Mouse (Mus musculus) liver, adult (tissue): ENCODE measurements around the gene Ms4a2.

Experiments used
- GATA4 ChIP-seq: IDR thresholded peaks from 2 replicates; pipeline ENCODE4 v1.6.1; 2014; ENCODE audit warnings: mild to moderate bottlenecking, low read length; ENCODE audit not compliant: insufficient replicate concordance

Ms4a2 gene

DNA sequence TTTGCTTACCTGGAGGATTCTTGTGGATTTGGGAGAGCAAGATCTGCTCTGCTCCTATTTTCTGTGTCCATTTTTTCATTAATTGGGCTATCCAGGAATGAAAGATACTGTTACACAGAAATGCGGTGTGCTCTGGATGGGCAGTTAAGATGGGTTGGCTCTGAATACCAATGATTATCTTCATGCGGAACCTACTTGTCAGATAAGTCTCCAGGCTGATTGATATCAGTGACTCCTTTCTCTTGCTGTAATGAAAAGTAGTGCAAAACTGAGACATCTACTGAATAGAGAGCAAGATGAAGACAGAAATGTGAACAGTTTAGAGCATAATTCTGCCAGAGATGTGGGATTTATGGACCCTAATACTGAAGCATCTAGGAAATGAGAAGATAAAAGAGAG lies at the start of gene Ms4a2:
Ms4a2 (minus strand) TSS at position 169 of the 400 bp plus-strand sequence.
- TF ChIP-seq GATA4 = no peak

DNA sequence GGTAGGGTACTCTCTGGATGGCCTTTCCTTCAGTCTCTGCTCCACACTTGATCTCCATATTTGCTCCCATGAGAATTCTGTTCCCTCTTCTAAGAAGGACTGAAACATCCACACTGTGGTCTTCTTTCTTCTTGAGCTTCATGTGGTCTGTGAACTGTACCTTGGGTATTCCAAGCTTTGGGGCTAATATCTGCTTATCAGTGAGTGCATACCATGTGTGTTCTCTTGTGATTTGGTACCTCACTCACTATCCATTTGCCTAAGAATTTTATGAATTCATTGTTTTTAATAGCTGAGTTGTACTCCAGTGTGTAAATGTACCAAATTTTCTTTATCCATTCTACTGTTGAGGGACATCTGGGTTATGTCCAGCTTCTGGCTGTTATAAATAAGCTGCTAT lies 38.0 kb upstream of the Ms4a2 start:
- TF ChIP-seq GATA4 = no peak

DNA sequence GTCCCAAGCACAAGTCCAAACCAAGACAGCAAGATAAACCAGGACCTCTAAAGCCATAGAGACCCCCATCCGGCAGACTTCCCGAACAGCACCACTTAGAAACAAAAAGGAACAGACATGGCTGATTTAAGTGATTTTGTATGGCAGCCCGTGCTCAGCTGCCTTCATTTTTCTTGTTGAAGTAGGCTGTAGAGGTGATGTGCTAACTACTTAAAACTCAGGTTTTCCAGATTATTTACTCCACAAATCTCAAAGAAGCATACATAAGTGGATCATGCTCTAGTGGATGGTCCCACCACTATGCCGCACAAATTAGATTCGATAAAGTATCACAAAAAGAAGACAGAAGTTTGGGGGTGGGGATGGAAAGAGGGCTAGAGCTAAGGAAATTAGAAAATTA lies 36.9 kb upstream of the Ms4a2 start, which contains the start of gene Oosp2:
Oosp2 (minus strand) TSS at position 101 of the 400 bp plus-strand sequence.
- no peak for TF ChIP-seq GATA4

DNA sequence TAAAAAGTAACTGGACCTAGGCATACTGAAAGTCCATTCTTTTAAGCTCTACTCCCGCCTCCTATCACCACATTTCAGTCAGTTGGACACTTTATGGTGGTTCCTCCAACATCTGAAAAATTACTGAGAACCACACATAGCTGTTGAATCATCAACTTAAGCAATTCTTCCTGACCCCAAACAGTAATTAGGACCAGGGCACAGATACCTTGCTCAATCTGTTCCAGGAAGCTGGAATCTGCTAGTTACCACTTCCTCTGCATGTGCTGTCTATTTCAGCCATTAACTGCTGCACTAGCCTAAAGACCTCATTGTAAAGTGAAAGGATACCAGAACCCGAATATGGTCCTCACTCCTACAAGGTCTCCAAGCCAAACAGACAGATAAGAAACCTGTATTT lies 35.6 kb upstream of the Ms4a2 start:
- no peak for TF ChIP-seq GATA4

DNA sequence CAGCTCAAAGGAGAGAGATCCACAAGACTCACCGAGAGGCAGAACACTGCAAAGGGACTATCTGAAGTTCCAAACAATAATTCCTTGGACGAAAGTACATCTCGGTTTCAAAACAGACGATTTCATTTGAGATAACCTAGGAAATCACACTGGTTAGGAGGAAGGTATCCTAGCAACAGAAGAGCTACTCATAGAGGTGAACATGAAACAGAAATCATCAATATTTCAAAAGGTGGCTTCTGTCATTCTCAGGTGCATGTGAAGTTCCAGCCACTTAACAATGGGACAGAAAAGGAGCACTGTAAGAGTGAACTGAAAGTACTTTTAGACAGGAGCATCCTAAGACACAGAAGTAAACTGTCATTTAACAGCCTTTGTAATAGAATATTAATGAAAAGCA lies 26.0 kb upstream of the Ms4a2 start:
- TF ChIP-seq GATA4 = no peak

DNA sequence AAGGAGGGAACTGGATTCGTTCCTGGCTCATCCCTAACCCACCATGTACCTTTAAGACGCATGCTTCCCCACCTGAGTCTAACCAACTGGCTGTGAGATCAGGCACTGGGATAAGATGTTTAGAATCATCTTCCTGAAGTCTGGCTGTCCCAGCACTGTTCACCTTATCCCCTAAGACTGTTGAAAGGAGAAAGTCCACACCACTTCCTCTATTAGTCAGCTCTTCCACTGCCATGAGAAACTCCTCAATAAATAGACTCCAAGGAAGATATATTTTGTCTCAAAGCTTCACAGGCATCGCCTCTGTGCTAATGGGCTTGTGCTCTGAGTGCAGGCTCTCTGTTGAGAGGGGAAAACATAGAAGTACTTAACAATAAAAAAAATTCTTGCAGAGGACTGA lies 22.6 kb upstream of the Ms4a2 start:
- no peak for TF ChIP-seq GATA4

DNA sequence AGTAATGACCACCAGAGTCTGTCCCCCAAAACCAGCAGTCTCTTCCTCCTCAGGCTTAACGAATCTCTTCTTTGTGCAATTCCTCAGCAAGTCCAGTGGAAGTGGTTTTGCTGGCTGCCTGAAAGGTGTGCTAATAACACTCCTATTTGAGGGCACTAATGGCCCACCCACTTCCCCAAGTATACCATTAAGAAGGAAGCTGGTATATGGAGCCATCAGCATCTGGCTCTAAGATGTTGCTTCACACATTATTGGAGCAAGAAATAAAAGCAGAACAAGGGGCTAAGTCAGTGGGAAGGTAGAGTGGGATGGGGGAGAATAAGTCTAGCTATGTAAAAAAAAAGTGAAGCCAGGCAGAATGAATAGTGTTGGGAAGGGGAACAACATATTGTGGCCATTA lies 17.2 kb upstream of the Ms4a2 start, which contains the start of gene Ms4a3:
Ms4a3 (minus strand) TSS at position 120 of the 400 bp plus-strand sequence.
- TF ChIP-seq GATA4 = no peak

DNA sequence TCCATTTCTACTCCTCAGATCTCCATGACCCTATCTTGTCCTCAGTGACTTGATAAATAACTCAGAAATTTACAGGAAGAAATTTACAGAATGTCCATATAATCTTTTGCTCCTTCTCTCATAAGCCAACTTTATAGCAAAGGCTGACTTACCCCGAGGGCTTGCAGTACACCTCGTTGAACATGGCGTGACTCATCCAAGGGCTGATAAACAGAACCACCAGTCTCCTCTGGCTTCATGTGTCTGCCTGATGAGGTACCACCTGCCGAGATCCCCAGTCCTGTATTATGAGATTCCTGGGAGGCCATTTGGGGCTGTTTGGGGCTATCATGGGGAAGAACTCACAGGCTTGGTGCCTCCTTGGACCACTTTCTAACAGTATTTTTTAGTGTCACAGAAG lies 15.5 kb upstream of the Ms4a2 start:
- no peak for TF ChIP-seq GATA4

DNA sequence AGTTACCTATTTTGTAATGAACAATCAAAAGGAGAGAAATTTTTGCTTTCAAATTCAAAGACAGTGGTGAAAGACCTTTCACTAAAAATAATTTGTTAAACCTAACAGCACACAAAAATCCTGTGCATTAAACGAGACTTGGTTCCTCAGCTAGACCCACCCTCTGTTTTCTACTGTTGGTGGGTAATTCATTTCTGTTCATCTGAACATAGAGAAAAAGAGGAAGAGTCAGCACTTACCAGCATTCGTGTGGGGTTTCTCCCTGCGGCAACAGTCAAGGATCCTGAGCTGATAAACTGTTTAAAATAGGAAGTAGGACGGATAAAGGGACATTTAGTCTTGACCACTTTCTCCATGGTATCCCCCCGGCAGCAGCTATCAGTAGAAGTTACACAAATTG lies 12.1 kb upstream of the Ms4a2 start:
- TF ChIP-seq GATA4 = no peak

DNA sequence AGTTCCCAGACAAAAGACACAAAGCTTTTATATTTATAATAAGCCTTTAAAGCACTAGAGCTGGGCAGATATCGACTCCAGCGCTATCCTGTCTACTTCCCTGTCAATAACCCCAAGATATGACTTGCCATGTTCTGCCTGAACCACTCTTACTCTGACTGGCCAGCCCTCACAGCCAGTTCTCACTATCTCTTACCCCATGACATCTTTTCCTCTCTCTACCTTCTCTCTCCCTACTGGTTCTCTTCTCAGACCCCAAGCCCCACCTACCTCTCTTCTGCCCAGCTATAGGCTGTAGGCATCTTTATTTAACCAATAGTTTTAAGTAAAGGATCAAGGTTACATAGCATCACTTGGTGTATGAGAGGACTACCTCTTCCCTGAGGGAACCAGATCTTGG lies 10.8 kb upstream of the Ms4a2 start:
- no peak for TF ChIP-seq GATA4

DNA sequence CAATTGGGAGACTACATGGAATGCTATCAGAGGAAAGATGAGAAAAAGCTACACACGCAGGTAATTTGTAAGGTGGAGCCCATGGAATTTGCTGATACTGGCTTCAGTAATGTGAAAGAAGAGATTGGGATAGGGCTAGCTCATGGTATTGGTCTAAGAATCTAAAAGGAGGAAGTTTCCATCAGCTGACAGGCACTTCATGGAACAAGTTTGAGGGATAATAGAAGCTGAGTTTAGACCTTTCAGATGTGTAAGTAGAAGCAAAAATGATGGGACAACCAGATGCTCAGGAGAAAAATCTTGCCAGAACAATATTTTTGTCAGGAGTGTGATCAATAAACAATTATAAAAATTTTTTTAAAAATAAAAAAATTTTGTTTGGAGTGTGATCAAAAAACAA lies 10.2 kb upstream of the Ms4a2 start:
- no peak for TF ChIP-seq GATA4

DNA sequence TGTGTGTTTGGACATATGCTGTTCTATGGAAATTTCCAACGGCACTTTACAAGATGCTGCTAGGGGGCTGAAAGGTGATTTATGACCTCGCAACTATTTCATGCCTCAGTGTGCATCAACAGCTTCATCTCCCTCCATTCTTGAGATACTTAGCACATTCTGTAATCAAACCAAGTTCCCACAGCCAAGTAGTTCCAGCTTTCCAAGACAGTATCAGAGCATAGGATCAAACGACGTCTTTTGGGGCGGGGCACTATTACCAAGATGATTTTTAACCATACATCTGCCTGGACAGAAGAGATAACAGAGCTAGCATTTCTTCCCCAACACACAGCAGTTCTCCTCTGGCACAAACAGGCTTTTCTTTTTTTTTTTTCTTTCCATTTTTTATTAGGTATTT lies 1.7 kb upstream of the Ms4a2 start:
- no peak for TF ChIP-seq GATA4

DNA sequence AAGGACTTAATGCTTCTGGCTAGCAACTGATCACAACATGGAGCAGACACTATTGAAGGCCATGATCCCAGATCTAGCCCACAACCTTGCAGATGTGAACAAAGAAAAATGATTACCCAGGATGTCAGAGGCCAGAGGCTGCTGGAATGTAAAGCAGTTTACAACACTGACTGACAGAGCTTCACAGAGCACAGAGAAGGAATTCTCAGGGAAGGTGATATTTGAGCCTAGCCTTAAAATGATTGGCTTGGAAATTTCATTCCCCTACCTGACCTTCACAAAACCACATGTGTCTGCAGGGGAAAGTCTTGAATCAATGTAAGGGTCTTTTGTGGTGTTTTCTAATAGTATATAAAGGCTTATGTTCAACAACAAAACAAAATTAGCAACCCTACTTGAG lies 1.3 kb upstream of the Ms4a2 start:
- TF ChIP-seq GATA4 = no peak

DNA sequence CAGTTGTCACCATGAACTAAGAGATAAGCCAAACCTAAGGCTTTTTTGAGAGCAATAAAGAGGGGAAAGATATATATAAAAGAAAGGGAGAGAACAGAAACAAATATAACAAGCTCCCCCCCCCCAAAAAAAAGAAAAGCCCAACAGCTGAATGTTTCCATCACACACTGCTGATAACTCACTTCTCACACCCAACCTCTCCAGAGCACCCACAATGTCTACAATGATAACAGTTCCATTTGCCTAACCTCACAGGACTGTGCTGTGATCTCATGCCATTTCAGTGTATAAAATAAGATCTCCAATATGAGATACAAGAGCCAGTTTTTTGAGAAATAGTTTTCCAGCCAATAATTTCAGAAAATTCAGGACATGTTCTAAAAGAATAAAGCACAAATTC lies 5.5 kb downstream of the Ms4a2 start:
- no peak for TF ChIP-seq GATA4

DNA sequence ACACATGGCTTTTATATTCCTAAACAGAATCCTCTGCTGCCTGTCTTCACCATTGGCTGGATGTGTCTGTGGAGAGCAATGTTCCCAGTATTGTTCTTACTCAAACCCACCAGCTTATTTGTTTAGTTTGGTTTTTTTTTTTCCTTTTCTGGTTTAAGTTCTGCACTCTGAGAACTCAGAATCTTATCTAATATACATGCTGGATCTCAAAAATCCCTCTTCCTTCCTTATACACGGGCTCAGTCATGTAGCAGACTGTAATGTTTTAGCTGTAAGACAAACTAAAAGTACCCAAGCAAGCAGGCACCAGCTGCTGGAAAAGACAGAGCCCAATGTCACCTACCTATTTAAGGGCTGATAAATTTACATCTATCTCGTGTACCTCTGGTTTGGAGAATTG lies 8.7 kb downstream of the Ms4a2 start:
- TF ChIP-seq GATA4 = no peak

DNA sequence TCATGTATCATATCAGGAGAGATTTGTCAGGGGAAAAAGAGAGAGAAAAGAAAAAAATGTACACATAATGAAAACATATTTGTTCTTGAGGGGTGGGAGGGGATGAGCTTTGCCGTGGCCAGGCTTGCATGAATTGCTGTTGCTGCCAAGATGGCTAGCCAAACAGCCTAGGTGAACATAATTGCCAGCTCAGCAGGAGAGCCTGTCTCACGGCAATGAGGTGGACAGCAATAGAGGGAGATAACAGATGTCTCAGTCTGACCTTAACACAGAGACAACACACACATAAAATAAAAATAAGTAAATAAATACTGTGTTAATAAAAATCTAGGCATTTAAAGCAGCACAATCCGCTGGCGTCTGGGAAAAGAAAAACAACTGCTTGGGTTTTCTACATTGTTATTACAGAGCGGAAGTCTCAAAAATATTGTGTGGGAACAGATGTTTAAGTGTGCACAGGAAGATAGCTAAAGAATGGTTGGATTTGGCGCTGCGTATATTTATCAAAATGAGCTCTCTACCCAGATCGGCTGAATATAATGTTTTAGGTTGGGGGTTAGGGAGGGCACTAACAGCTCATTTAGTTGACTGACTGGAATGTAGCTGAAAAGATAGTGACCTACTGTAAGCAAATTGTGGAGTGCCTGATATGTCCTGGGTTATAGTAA lies 9.6 kb downstream of the Ms4a2 start:
- no peak for TF ChIP-seq GATA4

DNA sequence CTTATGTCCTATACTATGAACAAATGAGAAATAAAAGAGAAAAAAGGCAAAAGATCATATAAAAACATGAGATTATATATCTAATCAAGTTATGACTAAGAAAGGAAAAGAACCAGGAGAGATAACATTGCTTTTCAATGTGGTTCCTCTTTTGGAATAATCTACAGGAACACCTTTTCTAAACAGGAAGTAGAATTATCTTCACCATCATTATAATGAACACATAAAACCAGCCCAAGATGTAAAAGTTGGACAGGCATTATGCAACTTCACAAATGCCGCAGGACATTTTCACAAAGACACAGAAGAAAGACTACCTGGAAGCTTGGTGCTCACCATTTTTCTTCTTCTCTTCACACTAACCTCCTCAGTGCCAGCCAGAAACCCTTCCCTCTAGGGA lies 10.4 kb downstream of the Ms4a2 start:
- TF ChIP-seq GATA4 = no peak
